Mouse (Mus musculus) layer of hippocampus, adult 9-10 months (tissue): ENCODE measurements around the gene Prss36.
"Not testable (repeated sequence)": the region's sequence is repeated elsewhere in the genome, so short reads cannot be mapped to it uniquely, and the experiment has no call there.

Experiments used
- DNase-seq: peaks from one replicate; pipeline ENCODE4 v3.0.0; 2022; ENCODE audit warnings: low spot score

The Prss36 gene

DNA sequence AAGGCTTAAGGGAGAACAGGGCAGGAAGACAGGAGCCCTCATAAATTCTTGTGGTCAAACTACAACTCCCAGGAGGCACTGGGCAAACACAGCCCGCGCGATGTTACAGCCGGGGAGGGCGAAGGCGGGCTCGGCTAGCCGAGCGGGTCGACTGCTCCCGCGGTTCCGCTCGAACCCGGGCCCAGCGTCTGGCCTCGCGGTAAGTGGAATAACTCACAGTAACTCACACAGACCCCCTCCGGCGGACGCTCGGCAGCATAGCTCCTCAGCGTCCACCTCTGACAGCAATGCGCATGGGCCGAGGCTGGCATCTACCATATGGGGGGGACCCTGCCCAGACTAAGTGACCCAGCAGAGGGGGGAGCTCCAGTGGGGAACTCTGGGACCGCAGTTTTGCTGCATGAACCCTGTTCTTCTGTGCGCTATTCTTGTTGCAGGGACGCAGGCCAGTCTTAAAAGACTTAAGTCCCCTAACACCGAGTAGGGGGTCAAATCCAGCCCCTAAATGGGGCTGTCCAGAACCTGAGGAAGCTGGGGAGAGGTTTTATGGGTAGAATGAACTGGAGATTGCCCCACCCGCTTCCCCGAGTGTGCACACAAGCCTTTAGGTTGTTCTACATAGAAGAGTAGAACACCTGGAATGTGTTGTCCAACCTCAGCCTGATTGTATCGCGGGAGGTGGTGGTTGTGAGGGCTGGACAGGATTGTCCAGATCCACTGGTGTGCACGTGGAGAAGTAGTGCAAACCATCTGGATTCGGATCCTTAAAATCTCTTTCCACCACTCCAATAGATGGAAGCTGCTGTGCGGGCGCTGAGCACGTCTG is 42.3 kb downstream of the Prss36 start, which contains the start of gene Bckdk:
Bckdk (plus strand) TSS at position 112 of the 826 bp plus-strand sequence.
- DNase-seq: peak; percentile 52

- DNase-seq: no peak
Measured at GRCm38 (mm10) chr7:127901772-127902171, 44.8 kb downstream of the Prss36 start.

GRCm38 (mm10) chr7:127899997-127900396 is 46.5 kb downstream of the Prss36 start:
- DNase-seq: no peak

GRCm38 (mm10) chr7:127898179-127898956 is 48.2 kb downstream of the Prss36 start:
- DNase-seq: no peak

GRCm38 (mm10) chr7:127897542-127897941 is 49.0 kb downstream of the Prss36 start:
- DNase-seq: no peak

DNA sequence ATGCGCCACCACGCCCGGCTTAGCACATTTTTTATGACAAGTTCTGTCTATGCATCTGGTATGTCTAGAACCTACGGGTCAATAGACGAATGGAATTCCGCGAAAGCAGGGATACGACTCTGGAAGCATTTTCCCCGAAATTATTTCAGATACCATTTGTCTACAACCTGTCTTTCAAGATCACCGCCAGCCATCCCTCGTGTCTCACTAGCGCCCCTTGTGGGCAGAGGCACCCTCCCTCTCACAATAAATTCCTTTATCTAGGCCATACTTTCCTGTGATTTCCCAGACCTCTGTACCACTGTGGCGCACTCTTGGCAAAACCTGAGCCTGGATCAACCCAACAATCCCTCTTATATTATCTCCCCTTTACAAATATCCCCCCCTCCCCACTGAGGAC is 50.1 kb downstream of the Prss36 start:
- DNase-seq: peak; percentile 58

DNA sequence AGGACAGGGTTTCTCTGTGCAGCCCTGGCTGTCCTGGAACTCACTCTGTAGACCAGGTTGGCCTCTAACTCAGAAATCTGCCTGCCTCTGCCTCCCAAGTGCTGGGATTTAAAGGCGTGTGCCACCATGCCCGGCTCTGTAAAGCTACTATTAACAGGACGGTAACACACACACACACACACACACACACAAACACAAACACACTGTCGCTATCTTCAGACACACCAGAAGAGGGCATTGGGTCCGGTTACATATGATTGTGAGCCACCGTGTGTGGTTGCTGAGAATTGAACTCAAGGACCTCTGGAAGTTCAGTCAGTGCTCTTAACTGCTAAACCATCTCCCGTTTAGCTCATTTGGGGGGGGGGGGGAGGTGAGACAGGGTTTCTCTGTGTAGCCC is 50.6 kb downstream of the Prss36 start:
- DNase-seq: not testable (repeated sequence)

- DNase-seq: peak; percentile 93
Measured at GRCm38 (mm10) chr7:127895442-127895841, 51.1 kb downstream of the Prss36 start, which contains the start of the genes Gm21974 and Vkorc1. Gene Gm21974 (minus strand): TSS chr7:127895454. Gene Vkorc1 (minus strand): TSS chr7:127895617.

DNA sequence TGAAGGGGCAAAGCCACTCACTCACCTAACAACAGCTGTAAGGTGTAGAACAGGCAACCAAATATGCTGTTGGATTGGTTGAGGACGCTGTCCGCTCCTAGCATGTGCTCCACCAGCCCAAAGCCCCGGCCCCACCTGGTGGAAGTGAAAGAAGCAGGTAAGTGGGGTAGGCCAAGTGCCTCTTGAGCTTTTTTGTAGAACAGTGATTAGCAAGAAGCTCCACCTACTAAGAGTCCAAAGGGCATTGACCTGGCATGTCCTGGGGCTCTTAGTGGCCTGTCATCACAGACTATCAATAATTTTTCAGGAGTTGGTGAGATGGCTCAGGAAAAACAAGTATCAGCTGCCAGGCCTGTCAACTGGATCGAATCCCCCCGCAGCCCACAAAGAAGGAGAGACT is 52.0 kb downstream of the Prss36 start:
- DNase-seq: no peak

GRCm38 (mm10) chr7:127890798-127891197 is 55.7 kb downstream of the Prss36 start, which contains the start of gene Prss53:
Gene Prss53 (minus strand): TSS chr7:127890970.
- no peak for DNase-seq

DNA sequence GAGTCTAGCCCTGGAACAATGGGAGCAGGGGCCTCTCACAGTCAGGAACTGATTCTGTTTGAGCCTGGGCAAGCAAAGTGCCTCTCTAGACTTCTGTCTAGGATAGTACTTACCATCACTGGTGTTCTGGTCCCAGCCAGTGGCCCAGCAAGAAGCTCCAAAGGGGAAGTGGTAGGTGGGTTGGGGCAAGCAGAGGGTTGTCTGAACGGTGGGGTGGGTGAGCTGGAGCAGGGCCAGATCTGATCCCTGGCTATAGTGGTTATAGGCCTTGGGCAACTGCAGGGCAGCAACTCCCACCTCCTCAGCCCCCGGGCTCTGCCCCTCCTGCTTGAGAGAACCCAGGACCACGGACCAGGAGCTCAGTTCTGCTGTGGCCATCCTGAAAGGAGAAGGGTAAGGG is 57.7 kb downstream of the Prss36 start:
- DNase-seq: no peak

GRCm38 (mm10) chr7:127887781-127888180 is 58.7 kb downstream of the Prss36 start:
- DNase-seq: no peak

DNA sequence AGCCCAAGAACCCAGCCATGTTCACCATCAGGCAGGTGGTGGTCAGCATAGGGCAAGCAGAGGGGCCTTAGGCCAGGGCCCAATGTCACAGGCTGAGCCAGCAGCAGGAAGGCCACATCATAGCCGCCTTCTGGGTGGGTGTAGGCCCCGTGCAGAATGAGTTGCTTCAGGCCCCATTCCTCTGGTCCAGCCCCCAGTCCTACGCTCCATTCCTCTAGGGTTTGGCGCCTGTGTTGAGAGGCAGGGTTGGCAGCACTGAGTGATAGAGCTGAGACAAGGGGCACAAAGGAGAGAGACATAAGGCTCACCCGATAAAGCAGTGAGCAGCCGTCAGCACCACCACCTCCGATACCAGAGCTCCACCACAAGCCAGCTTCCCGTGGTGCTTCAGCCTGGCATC is 59.3 kb downstream of the Prss36 start:
- no peak for DNase-seq

DNA sequence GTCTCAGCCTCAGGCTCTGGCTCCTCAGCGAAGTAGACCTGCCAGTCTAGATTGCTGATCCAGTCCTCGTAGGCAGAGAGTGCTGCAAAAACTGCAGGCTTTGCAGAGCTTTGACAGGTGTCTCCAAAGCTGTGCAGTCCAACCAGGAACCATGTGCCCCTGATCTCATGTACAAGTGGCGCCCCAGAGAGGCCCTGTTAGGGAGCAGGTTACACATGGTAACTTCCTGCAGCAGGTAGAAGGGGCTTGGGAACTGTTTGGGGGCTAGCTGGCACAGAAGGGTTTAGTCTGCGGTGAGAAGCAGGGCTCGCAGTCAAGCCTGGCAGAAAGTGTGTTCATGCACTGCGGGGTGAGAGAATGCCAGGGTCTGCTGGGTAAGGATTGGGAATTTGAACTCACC is 60.0 kb downstream of the Prss36 start:
- no peak for DNase-seq

- DNase-seq: no peak
Measured at GRCm38 (mm10) chr7:127885951-127886350, 60.6 kb downstream of the Prss36 start.
